In genomic region chr5:64575896-64576295, GRCm38 (mm10) we compare ENCODE assay signal across 11 mouse cellular contexts.
DNase-seq lines count a peak whose midpoint lies in the region; ATAC-seq lines count a peak whose summit lies in the region.
"Had no signal": no experiment of that assay in that cellular context is flagged by ENCODE, and none has a peak within 500 bp of the region (broad histone marks: within the 10 kb centered on the region; RNA-seq: fewer than 3 reads in every experiment).

No protein-coding gene starts in this region.

- H3K4me2 ChIP-seq in intestine, embryonic 14.5 days (ENCODE audit: low read length) = no peak overlapping the region
- H3K4me2 ChIP-seq in intestine, embryonic 15.5 days (replicated peaks) = no peak overlapping the region
- H3K4me2 ChIP-seq in lung, embryonic 16.5 days (ENCODE audit: low read depth, low read length) = no peak overlapping the region

- DNase-seq in intestine, embryonic 14.5 days (ENCODE audit: low spot score) = no peak
- DNase-seq in lung, postnatal 25 days (ENCODE audit: low spot score) = no peak
- DNase-seq in heart, postnatal 4 days = peak; percentile 38
- DNase-seq in cerebellum, postnatal 4 days (ENCODE audit: low spot score in 2 of 2) = no peak
- no peak for DNase-seq in layer of hippocampus, adult 11-12 months (ENCODE audit: low spot score)
- DNase-seq: adrenal gland, postnatal 14 days; cerebellum, adult 11 months; right cerebral cortex, postnatal 25 days had no signal

- 46% methylated on average over 6 of the region's 6 CpGs for WGBS in intestine, embryonic 14.5 days
- 49% methylated on average over 6 of the region's 6 CpGs for WGBS in intestine, embryonic 15.5 days
- 53% methylated on average over 6 of the region's 6 CpGs for WGBS in lung, embryonic 16.5 days

- H3K4me3 ChIP-seq in intestine, embryonic 14.5 days (ENCODE audit: low read depth, low read length) = no peak overlapping the region
- no peak overlapping the region for H3K4me3 ChIP-seq in intestine, embryonic 15.5 days (replicated peaks)
- H3K4me3 ChIP-seq in lung, embryonic 16.5 days (ENCODE audit: low read length) = no peak overlapping the region

- H3K9me3 ChIP-seq in intestine, embryonic 14.5 days (ENCODE audit: control insufficient read depth, low read length) = no peaks in the 10 kb centered on the region
- H3K9me3 ChIP-seq in intestine, embryonic 15.5 days = no peaks in the 10 kb centered on the region
- H3K9me3 ChIP-seq in lung, embryonic 16.5 days (ENCODE audit: control insufficient read depth, low read length) = no peaks in the 10 kb centered on the region

- H3K36me3 ChIP-seq in intestine, embryonic 14.5 days (ENCODE audit: control insufficient read depth, insufficient read depth, low read length) = no peaks in the 10 kb centered on the region
- no peaks in the 10 kb centered on the region for H3K36me3 ChIP-seq in intestine, embryonic 15.5 days
- H3K36me3 ChIP-seq in lung, embryonic 16.5 days (ENCODE audit: control insufficient read depth, insufficient read depth, low read length) = no peaks in the 10 kb centered on the region

- H3K27me3 ChIP-seq in intestine, embryonic 14.5 days (replicated peaks; ENCODE audit: control insufficient read depth, insufficient read depth, low read length) = no peaks in the 10 kb centered on the region
- no peaks in the 10 kb centered on the region for H3K27me3 ChIP-seq in intestine, embryonic 15.5 days (replicated peaks)
- H3K27me3 ChIP-seq in lung, embryonic 16.5 days (ENCODE audit: control insufficient read depth, insufficient read depth, low read depth, low read length) = no peaks in the 10 kb centered on the region

- ATAC-seq in intestine, embryonic 14.5 days (replicated peaks; ENCODE audit: low FRiP score, low TSS enrichment, low read depth) = no peak
- no peak for ATAC-seq in intestine, embryonic 15.5 days
- ATAC-seq in lung, embryonic 16.5 days (ENCODE audit: low read depth) = peak; percentile 90
- ATAC-seq: forebrain, embryonic 14.5 days had no signal

- peaks cover 24% of the 10 kb centered on the region for H3K4me1 ChIP-seq in intestine, embryonic 14.5 days (replicated peaks; ENCODE audit: control insufficient read depth, insufficient read depth, low read length)
- H3K4me1 ChIP-seq in intestine, embryonic 15.5 days (replicated peaks) = peaks cover 18% of the 10 kb centered on the region
- peaks cover 32% of the 10 kb centered on the region for H3K4me1 ChIP-seq in lung, embryonic 16.5 days (replicated peaks; ENCODE audit: control insufficient read depth, insufficient read depth, low read length)

- no peak overlapping the region for H3K9ac ChIP-seq in intestine, embryonic 14.5 days (ENCODE audit: low read length)
- H3K9ac ChIP-seq in intestine, embryonic 15.5 days = no peak overlapping the region
- no peak overlapping the region for H3K9ac ChIP-seq in lung, embryonic 16.5 days (ENCODE audit: low read length)

- H3K27ac ChIP-seq in intestine, embryonic 14.5 days (ENCODE audit: low read depth) = peak overlapping the region; percentile 10; the same call in 1 of the 2 replicates
- H3K27ac ChIP-seq in intestine, embryonic 15.5 days = no peak overlapping the region
- peak overlapping the region; percentile 58; the same call in 1 of the 2 replicates for H3K27ac ChIP-seq in lung, embryonic 16.5 days (ENCODE audit: low read length)
